Mouse (Mus musculus) MN1 (cell line): ENCODE data around the gene Slc35b1.
"Not testable (repeated sequence)": the region's sequence is repeated elsewhere in the genome, so short reads cannot be mapped to it uniquely, and the experiment has no call there.

Source experiments
- DNase-seq: peaks from one replicate; pipeline ENCODE4 v3.0.0-alpha.2; 2016; ENCODE audit warnings: low spot score

Slc35b1 gene

DNA sequence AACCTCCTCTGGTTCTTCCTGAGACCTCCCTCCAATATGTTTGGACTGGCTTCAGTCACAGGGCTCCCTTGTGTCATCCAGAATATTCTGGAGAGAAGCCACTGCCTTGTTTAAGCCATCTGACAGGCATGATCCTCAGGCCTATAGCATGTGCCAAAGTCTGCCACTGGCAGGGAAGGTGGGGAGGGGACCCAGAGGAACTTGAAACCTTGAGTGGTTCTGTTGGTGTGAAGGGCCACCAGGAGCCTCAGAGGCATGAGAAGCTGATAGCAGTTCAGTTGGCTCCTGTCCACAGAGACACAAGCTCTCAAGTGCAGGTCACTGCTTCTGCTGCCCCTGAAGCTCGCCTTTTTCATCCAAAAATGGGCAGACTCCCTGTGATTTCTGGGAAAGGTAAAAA is 12.1 kb downstream of the Slc35b1 start:
- no peak for DNase-seq

DNA sequence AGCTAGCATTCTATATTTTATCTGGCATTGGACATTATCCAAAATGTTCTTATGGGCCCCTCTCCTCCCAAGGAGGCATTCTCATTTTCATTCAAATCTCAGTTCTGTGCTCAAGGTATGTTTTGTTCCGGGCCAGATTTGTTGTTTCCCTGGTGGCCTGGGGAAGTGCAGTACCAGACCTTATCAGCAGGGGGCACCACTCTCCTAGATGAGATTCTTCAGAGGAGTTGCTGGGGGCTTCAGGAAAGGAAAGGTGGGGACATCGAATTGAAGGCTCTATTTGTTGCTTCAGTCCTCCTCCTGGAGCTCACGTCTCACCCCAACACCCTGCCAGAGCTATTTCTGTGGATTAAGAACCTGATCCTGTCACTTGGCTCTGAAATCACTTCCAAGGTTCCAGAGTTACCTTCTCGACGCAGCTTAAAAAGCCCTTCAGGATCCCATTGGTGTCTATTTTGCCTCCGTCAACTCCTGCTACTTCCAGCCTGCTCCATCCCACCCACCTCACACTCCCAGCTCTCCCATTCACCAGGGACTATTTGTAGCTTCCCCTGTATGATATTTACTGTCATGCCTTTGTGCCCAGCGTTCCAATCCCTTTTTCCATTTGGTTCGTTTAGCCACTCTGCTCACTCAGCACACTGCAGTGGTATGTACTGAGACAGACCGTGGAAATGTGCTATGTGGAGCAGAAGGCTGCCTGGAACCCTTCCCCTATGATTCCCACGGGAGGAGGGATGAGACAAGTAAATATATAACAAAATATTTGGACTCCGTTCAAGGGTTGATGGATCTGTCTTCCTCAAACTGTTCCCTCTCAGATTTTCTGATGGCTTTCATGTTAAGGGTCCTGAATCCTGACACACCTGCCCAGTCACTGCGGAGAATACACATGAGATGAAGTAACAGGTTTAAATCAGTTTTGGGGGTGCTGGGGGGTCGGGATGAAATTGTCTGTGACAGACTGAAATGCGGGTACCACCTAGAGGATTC is 13.6 kb downstream of the Slc35b1 start:
- peak; percentile 57 for DNase-seq

DNA sequence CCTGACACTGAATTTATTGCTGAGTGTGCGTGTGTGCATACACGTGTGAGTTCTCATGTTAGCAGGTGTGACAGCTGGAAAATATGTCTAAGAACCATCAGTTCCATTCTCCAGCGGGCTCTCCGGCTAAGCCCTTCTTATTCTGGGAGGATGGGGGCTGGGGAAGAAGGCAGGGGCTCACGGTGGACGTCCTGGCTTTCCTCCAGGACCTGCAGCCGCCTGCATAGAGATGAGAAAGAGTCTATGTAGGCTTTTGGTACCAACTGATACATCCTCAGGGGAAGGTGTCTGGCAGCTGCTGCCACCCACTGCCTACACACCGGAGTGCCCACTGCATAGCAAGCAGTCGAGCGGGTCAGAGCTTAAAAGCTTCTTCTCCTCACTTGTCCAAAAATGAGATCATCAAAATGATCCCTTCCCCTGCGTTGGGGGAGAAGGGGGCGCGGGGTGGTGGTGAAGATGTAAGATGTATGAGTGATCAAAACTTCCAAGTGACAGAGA is 15.1 kb downstream of the Slc35b1 start:
- no peak for DNase-seq

DNA sequence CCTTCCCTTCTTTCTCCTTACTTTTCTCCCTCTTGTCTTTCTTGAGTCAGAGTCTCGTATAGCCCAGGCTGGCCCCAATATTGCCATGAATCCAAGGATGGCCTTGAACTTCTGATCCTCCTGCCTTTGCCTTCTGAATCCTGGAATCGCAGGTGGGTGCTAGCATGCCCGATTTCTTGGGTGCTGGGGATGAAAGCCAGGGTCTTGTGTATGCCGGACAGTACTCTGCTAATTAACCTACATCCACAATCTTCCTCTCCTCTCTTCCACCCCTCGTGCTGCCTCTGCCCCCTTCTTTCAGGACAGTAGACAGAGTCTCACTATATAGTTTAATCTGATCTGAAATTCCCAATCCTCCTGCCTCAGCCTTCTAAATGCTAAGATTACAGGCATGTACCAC is 17.1 kb downstream of the Slc35b1 start:
- no peak for DNase-seq

DNA sequence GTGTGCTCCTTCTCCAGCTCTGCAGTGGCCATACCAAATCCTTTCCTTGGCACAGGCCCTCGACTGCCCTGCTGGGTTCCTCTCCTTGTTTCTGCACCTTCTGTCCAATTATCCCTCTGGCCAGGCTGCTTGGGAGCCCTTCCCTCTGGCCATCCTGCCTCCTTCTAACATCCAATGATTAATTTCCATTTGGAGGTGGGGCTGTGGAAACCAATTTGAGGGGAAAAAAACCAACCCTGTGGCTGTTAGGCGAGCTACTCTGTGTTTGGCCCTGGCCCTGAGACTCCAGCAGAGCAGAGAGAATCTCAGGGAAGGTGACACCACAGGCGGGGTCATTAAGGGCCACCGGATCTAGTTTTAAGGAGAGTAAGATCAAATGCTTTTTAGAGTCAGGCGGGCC is 17.7 kb downstream of the Slc35b1 start:
- DNase-seq: peak; percentile 54

DNA sequence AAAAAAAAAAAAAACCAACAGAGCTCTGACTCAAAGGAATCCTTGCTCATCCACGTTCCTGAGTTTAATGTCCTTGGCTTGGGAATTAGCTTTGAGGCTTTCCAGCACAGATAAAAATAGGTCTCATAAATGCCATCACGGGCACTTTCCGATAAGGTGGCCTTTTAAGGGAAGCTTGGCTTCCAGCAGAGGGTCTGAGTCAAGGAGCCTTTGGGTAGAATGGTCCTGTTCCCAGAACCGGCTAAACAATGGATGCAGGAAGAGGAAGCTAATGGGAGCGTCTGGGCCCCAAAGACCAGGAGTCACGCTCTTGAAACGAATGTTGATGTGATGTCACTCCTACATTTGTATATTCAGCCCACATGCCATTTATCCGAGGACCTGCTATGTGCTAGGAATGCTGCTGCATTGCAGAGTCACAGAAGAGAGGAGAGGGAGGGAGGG is 18.2 kb downstream of the Slc35b1 start:
- DNase-seq: peak; percentile 51

DNA sequence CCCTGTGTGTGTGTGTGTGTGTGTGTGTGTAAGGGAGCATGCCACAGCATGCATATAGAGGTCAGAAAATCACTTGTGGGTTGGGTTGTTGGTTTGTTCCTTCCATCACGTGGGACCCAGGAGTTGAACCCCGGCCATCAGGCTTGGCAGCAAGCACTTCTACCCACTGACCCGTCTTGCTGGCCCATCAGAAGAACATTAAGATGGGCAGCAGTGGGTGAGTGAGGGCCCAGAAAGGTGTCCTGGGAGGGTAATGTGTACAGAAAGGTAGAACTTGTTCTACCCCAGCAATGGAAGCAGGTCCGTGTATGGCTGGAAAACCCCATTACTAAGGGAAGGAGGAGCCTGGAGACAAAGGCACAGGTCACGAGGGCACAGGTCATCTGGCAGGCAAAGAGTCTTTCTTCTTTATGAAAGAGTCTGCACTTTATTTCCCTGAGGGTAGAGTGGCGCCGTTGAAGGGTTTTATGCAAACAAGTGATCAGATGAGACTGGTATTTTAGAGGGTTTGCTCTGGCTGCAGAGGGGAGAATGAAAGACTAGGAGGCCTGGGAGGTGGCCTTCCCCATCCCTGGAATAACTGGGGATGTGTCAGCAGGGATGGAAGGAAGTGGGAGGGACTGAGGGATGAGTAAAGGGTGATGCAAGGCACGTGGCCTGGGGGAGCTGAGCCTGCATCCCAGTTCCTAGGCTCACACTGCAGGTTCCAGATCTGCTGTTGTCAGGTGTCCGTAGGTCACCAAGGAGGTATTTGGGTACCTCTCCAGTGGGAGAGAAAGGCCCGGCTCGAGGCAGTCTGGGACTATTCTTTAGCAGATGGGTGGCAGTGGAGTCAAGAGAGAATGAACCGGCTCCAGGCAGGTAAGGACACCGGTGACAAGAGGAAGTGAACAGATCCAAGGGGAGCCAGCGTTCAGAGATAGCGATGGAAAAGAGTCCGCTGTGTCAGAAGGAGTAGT is 19.2 kb downstream of the Slc35b1 start:
- peak; percentile 25 for DNase-seq

DNA sequence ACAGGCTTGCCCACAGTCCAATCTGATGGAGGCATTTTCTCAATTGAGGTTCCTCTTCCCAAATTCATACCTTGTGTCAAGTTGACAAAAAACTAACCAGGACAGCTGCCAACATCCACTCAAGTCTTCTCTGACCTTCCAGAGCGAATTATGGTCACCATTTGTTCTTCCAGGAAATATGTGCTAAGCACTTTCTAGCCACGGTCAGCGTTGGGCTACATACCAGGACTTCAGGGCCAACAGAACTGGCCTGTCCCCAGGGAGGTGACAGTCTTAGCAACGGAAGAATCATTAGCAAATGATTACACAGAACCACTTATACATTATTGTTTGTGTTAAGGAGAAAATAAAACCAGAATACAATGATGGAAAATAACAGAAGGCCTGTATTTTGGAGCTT is 21.3 kb downstream of the Slc35b1 start:
- DNase-seq: no peak

DNA sequence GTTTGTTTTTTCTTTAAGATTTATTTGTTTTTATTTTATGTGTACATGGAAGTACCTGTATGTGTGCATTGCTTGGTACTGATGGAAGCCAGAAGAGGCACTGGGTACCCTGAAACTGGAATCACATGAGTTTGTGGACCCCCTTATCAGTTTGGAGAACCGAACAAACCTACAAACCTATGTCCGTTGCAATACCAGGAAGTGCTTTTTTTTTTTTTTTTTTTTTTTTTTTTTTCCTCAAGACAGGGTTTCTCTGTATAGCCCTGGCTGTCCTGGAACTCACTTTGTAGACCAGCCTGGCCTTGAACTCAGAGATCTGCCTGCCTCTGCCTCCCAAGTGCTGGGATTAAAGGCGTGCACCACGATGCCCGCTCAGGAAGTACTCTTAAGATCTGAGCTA is 21.9 kb downstream of the Slc35b1 start:
- DNase-seq: not testable (repeated sequence)

DNA sequence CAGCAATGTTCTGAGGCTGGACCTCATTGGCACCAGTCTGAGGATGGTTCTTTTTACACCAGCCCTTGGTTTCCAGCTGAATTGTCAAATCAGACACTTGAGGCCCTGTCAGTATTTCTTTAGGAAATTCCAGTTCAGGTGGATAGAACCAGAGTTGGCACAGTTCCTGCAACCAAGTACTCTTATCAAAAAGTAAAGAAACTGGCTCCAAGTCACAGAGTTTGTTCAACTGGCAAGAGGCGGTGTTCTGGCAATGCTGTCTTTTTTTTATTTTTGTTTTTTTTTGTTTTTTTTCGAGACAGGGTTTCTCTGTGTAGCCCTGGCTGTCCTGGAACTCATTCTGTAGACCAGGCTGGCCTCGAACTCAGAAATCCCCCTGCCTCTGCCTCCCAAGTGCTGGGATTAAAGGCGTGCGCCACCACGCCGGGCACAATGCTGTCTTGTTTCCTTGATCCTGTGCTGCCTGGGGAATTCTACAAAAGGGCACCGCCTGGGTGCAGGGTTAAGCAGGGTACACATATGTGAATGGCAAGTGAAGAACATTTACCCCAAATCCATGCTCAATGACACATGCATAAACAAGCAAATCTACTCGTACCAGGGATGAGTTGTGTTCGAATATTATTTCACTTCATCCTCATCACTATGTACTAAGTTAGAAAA is 25.1 kb downstream of the Slc35b1 start:
- no peak for DNase-seq

DNA sequence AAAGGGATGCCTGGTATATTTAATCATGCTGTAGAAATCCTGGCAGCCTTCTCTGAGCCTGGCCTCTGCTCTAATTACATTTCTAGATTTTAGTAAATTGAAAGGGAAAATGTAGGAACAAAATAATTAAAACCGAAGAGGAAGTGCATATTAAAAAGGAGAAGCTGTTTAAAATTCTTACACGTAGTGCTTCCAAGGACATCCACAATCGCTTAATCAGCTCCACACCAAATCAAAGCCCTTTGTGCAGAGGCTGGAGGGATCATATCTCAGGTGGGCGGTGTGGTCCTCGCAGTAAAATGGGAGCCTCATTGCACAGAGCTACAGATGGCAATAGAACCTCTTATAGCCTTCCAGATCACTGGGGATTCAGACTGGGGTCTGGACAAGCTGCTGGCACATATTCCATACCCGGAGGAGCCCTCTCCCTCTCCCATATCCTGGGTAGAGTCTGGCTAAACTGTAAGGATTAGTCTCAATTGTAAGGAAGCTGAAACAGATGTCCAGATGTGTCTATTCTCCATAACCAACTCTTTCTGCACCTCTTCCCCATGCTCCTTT is 27.0 kb downstream of the Slc35b1 start:
- DNase-seq: peak; percentile 44

DNA sequence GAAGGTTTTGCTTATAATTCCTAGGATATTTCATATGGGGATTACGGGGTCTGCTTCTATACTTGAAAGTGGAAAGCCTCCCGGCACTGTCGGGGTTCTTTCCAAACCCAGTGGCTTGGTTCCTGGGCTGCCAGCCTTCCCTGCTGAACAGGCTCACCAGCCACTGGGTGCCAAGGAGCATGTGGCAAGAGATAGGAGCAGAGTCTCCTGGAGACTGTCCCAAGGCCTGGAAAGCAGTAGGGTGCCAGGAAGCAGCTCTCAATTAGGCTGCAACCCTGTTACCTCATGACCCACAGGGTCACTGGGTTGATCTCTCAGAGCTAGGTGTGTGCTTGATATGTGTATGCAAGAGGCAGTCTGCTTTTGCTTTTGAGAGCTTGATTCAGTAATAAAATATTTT is 28.1 kb downstream of the Slc35b1 start:
- DNase-seq: peak; percentile 9

DNA sequence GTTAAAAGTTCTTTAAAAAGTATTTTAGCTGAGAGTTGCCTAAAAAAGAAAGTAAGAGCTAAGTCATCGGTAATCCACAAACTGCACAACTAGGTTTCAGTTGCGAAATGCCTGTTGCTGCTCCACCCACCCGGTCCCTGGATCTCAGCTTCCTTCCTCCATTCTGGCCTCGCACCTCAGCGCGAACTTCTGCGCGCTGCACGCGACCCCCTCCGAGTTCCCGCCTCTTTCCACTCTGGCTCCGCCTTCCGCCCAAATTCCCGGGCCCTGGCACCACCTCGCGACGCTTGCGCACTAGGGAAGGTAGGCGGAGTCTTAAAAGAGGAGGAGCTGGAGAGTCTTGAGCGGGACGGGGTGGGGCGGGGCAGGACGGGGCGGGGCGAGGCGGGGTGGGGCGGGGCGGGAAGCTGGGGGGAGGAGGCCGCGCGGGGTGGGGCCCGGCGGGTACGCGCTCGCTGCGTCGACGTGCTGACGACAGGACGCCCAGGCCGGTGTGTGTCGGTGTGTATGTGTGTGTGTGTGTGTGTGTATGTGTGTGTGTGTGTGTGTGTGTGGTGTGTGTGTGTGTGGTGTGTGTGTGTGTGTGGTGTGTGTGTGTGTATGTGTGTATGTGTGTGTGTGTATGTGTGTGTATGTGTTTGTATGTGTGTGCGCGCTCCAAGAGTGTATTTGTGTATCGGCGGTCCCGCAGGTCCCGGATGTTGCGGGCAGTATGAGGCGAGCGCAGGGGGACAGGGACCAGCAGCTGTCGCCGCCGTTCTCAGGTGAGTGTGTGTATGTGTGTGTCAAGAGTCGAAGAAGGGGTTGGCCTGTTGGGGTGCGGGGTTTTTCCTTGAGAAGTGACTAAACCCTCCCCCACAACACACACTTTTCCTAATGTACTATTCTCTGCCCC is 29.4 kb downstream of the Slc35b1 start, which contains the start of gene Spop:
Gene Spop, plus strand, starts transcription at position 440 of the 895 bp plus-strand sequence.
- DNase-seq: peak; percentile 74

DNA sequence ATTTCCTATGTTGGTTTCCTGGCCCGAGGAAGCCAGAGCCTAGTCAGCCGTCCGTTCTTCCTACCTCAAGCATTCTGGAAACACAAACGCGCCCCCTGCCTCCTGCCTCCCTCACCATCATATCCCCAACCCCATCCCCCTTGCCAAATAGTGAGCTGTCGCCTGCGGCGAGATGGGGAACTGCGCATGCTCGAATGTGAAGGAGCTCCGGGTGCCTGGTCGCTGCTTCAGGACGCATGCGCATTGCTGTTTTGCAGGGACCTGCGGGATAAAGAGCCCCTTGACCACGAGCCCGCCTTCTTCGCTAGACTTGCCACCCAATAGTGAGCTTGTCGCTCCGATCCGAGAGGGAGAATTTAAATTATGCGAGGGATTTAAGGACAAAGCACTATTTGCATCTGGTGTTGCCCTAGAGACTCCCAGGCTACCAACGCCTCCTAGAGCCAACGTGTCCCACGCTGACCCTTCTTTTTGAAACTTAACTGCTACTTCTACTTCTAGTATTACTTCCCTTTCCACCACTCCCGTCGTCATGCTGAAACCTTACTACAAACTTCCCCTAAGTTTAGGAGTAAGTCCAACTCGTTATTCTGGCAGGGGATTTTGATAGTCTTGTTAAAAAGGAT is 30.2 kb downstream of the Slc35b1 start:
- DNase-seq: peak; percentile 94

DNA sequence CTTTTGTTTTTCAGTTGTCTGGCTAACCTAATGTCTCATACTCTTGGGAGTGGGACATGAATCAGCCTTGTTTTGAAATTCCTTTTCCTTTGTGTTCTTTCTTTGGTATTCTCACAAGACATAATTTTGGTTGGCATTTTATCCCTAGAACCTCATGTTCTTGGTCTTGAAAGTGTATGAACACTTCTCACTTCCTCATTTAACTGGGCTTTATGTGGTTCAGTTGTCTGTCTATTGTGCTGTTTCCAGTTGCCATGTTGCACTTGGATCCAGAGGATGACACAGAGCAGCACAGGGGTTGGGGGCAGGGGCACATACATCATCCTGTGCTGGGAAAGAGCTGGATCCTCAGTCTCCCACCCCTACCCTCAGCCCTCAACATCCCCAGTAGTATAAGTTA is 31.4 kb downstream of the Slc35b1 start:
- DNase-seq: no peak

DNA sequence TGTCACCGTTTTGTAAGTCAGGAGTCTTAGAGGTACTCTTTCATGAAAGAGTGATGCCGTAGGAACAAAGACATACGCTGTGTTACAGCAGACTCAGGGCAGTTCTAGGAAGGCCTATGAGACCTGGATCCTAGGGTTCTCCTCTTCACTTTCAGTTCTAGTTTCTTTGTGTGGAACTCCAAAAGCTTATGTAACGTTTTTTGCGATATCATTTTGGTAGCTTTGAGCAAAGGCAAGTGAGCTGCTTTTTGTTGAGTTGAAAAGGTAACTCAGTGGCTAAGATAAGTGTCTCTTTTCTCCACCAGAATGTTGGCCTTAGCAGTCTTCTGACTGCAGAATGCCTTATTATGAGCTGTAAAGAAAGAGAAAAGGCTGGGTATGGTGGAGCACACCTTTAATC is 32.8 kb downstream of the Slc35b1 start:
- no peak for DNase-seq

DNA sequence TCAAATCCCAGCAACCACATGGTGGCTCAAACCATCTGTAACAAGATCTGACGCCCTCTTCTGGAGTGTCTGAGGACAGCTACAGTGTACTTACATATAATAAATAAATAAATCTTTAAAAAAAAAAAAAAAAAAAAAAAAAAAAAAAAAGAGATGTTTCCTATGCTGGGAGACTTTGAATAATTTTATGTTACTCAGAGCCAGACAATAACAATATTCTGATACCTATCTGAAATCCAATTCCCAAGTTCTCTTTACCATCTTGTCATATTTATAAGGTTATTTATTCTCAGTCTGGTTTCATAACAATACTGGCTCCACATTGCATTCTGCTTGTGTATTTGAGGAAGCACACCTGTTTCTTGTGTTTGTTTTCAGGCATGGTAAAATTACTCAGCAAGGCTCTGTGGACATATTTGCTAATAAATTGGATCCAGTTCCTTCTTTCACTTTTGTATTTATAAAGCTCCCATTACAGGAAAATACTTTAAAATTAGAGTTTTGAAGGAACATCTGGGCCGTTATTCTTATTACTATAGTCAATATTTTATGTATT is 36.5 kb downstream of the Slc35b1 start:
- no peak for DNase-seq

DNA sequence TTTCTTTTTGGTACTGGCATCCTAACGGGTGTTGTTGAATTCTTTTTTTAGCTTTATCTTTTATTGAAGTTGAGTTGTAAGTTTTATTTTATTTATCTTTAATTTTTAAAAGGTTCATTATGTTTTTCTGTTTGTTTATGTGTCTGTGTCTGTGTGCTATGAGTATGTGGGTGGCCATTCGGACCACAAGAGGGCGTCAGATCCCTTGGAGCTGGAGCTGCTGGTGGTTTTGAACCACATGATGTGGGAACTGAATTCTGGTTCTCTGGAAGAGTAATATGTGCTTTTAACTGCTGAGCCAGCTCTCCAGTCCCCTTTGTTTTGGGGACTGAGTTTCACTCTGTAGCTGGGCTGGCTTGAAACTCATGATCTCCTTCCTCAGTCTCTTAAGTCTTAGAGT is 39.0 kb downstream of the Slc35b1 start:
- DNase-seq: no peak

DNA sequence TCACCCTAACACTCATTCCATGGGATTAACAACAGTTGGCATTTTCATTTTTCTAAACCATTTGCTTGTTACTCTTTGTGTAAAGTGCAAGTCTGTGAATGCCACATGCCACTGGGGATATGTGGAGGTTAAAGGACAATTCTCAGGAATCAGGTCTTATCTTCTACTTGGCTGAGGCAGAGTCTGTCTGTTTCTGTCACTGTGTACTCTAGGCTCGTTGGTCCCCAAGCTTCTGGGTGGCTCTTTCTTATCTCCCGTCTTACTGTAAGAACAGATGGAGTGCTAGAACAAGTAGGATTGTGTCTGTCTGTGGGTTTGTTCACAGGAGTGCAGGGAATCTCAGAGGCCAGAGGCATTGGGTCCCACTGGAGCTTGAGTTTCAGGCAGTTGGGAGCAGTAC is 46.9 kb downstream of the Slc35b1 start:
- no peak for DNase-seq

DNA sequence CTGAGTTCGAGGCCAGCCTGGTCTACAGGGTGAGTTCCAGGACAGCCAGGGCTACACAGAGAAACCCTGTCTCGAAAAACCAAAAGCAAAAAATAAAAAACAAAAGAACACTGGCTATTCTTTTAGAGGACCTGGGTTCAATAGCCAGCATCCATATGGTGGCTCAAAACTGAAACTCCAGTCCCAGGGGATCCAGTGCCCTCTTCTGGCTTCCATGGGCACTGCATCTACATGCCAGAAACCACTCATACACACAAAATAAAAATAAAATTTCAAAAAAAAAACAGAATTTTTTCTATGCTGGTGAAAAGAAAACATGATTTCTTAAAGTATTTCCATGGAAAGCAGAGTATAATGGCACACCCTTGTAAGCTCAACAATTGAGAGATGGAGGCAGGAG is 47.7 kb downstream of the Slc35b1 start:
- no peak for DNase-seq
